Mouse (Mus musculus) G1E (cell line): ENCODE measurements at regions not wholly inside any gene's neighbourhood (a gene's known extent, or its start where the extent isn't known, plus 50 kb on each side); places are given as distances from the start of the nearest gene placed in this dataset.

Source experiments
- ATAC-seq: 2 replicates; pipeline ENCODE4 v1.8.0; 2016; ENCODE audit warnings: mild to moderate bottlenecking; ENCODE audit not compliant: insufficient number of reproducible peaks, poor library complexity, low FRiP score, severe bottlenecking; ENCODE audit errors: extremely low read depth
- DNase-seq: peaks from one replicate; pipeline ENCODE4 v3.0.0; 2012; ENCODE audit warnings: low spot score
- H3K27me3 ChIP-seq: 2 replicates; pipeline ENCODE4 v1.6.1; 2012; ENCODE audit warnings: mild to moderate bottlenecking, low read length, inconsistent platforms; ENCODE audit not compliant: insufficient read depth
- H3K36me3 ChIP-seq: replicated peaks from 2 replicates; pipeline ENCODE3; 2012; ENCODE audit warnings: mild to moderate bottlenecking, inconsistent platforms
- H3K4me1 ChIP-seq: 2 replicates; pipeline ENCODE4 v1.6.1; 2012; ENCODE audit warnings: low read depth, low read length, inconsistent platforms, mixed read lengths; ENCODE audit not compliant: insufficient read depth
- H3K4me3 ChIP-seq: 2 replicates; pipeline ENCODE4 v1.5.1; 2012; ENCODE audit warnings: low read depth, mild to moderate bottlenecking, inconsistent platforms, low read length, moderate library complexity, mixed read lengths
- H3K9me3 ChIP-seq: replicated peaks from 2 replicates; pipeline ENCODE4 v1.6.1; 2012; ENCODE audit warnings: inconsistent platforms
- CTCF ChIP-seq: IDR thresholded peaks from 2 replicates; pipeline ENCODE4 v1.5.1; 2012; ENCODE audit warnings: low read depth, low read length, inconsistent platforms, mixed read lengths
- GATA1 ChIP-seq: IDR thresholded peaks from 2 replicates; pipeline ENCODE4 v1.6.1; 2012; ENCODE audit warnings: borderline replicate concordance, low read length, inconsistent platforms, mixed read lengths
- GATA2 ChIP-seq: IDR thresholded peaks from 2 replicates; pipeline ENCODE4 v1.6.1; 2012; ENCODE audit warnings: low read depth, low read length, inconsistent platforms, borderline replicate concordance
- POLR2AphosphoS5 ChIP-seq: IDR thresholded peaks from 2 replicates; pipeline ENCODE4 v1.6.1; 2012; ENCODE audit warnings: low read depth, low read length, inconsistent platforms; ENCODE audit not compliant: insufficient replicate concordance
- TAL1 ChIP-seq: conservative IDR thresholded peaks from 2 replicates; pipeline ENCODE4 v1.6.1; 2012; ENCODE audit warnings: low read depth, low read length, inconsistent platforms, mixed read lengths

DNA sequence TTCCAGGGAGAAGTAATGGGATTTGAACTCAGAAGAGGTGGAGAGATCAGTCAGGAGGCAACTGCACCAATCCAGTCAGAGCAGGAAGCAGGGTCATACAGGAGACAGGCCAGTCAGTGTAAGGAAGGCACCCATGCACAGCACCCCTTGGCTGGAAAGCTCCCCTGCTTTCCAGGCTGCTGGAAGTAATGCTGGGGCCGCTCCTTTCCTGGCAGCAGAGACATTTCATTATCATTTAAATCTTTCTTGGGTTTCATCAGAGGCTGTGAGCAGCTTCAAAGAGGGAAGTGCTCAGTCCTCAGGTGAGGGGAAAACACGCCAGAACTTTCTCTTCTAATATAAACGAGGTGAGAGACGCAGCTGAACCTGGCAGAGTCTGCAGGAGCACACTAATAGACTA is 109.1 kb upstream of the Syt13 start:
- Histone ChIP-seq H3K9me3 (no peaks in the 10 kb centered on the region), H3K27me3 (peaks cover 12% of the 10 kb centered on the region; the same call in 1 of the 2 replicates), H3K4me3 (no peak overlapping the region), H3K4me1 (no peaks in the 10 kb centered on the region), H3K36me3 (no peaks in the 10 kb centered on the region)
- TF ChIP-seq GATA1 (no peak), GATA2 (no peak), POLR2AphosphoS5 (no peak), CTCF (no peak), TAL1 (no peak)
- ATAC-seq: no peak
- DNase-seq: no peak

GRCm38 (mm10) chr2:92806481-92807195 is 108.3 kb upstream of the Syt13 start:
- Histone ChIP-seq H3K27me3 (peaks cover 12% of the 10 kb centered on the region; the same call in 1 of the 2 replicates), H3K9me3 (no peaks in the 10 kb centered on the region), H3K36me3 (no peaks in the 10 kb centered on the region), H3K4me3 (no peak overlapping the region), H3K4me1 (no peaks in the 10 kb centered on the region)
- ATAC-seq (no peak), DNase-seq (no peak)
- TF ChIP-seq CTCF (no peak), TAL1 (no peak), GATA1 (no peak), GATA2 (no peak), POLR2AphosphoS5 (no peak)

GRCm38 (mm10) chr2:92807404-92807803 is 107.5 kb upstream of the Syt13 start:
- no peaks in the 10 kb centered on the region for H3K9me3 ChIP-seq
- ATAC-seq (no peak), DNase-seq (no peak)
- no peaks in the 10 kb centered on the region for H3K4me1 ChIP-seq
- no peak for TF ChIP-seq GATA2
- no peak for TF ChIP-seq TAL1
- H3K4me3 ChIP-seq: no peak overlapping the region
- no peaks in the 10 kb centered on the region for H3K36me3 ChIP-seq
- H3K27me3 ChIP-seq: peaks cover 12% of the 10 kb centered on the region; the same call in 1 of the 2 replicates

DNA sequence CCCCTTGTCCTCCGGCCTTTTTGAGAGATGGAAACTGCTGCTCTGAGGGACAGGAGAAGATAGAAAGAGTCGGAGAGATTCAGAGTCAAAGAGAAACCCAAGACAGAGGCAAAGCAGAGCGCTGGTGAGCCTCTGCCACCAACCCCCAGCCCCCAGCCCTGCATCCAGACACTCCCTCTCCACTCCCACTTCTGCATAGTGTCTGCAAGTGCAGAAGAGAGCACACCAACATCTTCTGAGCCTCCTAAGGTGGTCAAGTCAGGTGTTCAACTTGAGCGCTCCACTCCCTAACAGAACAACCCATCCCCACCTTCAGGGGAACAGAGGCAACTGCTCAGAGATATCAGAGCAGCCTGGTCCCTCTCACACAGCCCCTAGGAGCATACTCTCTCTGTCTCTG is 106.8 kb upstream of the Syt13 start:
- H3K27me3 ChIP-seq: peaks cover 12% of the 10 kb centered on the region; the same call in 1 of the 2 replicates
- DNase-seq (no peak), ATAC-seq (no peak)

DNA sequence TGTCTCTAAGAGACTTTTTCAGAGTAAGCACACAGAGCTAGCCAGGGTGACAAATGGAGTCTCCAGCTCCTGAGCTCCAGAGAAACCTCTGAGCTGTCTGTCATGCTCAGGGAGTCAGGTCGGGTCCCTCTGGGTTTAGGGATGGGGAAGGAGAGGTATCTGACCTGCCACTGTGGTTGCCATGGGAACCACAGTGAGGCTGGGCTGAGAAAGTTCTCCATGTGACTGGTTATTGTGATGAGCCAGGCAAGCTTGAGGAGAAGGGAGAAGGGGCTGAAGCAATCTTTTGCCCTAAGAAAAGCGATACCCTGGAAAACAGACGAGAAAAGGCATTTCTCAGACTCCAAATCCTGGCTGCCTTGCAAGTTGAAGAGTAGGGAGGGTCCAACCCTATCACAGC is 105.7 kb upstream of the Syt13 start:
- Histone ChIP-seq H3K9me3 (no peaks in the 10 kb centered on the region), H3K4me3 (no peak overlapping the region), H3K4me1 (no peaks in the 10 kb centered on the region), H3K27me3 (peaks cover 12% of the 10 kb centered on the region; the same call in 1 of the 2 replicates), H3K36me3 (no peaks in the 10 kb centered on the region)
- ATAC-seq (no peak), DNase-seq (no peak)
- TF ChIP-seq GATA1 (no peak), POLR2AphosphoS5 (no peak), GATA2 (no peak), TAL1 (no peak), CTCF (no peak)

More for the DNA sequence above, 106.8 kb upstream of the Syt13 start:
- TF ChIP-seq GATA2 (no peak), TAL1 (no peak)
- H3K9me3 ChIP-seq: no peaks in the 10 kb centered on the region
- no peak overlapping the region for H3K4me3 ChIP-seq
- H3K4me1 ChIP-seq: no peaks in the 10 kb centered on the region
- H3K36me3 ChIP-seq: no peaks in the 10 kb centered on the region

DNA sequence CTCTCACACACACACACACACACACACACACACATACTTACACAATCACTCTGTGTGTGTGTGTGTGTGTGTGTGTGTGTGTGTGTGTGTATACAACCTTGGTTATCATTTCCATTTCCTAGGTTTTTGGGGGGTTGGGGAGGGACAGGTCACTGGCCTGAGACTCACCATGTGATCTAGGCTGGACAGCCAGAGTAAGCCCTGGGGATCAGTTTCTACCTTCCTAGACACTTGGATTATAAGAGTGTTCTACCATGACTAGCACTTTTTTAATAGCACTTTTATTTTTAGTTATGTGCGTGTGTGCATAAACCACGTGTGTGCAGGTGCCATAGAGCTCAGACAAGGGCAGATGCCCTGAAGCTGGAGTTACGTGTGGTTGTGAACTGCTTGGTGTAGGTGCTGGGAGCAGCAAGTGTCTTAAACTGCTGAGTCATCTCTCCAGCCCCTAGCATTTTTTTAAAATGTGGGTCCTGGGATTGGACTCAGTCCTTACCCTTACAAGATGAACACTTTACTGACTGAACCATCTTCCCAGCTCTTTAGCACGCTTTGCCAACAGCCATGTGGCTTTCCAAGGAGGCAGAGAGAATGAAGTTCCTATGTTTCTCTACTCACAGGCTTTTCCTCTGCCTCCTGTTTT is 105.1 kb upstream of the Syt13 start:
- Histone ChIP-seq H3K9me3 (no peaks in the 10 kb centered on the region), H3K4me1 (no peaks in the 10 kb centered on the region), H3K36me3 (no peaks in the 10 kb centered on the region), H3K4me3 (no peak overlapping the region), H3K27me3 (peaks cover 11% of the 10 kb centered on the region; the same call in 1 of the 2 replicates)
- ATAC-seq (no peak), DNase-seq (no peak)
- TF ChIP-seq CTCF (no peak), TAL1 (no peak), GATA1 (no peak), POLR2AphosphoS5 (no peak), GATA2 (no peak)
